Mouse (Mus musculus) kidney, postnatal 10 days (tissue): ENCODE data around the gene Vps39.
A peak's percentile ranks its signal among the peaks of the same experiment; 100 is the strongest.

ENCODE experiments used
- DNase-seq: peaks from one replicate; pipeline ENCODE4 v3.0.0; 2021; ENCODE audit warnings: mixed read lengths

The Vps39 gene

GRCm38 (mm10) chr2:120352682-120353646 lies at the start of gene Vps39:
TSS of gene Vps39 (minus strand) at chr2:120353137.
- DNase-seq, result peak; percentile 95

GRCm38 (mm10) chr2:120397951-120398350 lies 45.0 kb upstream of the Vps39 start:
- no peak for DNase-seq

GRCm38 (mm10) chr2:120392406-120392805 lies 39.5 kb upstream of the Vps39 start:
- no peak for DNase-seq

GRCm38 (mm10) chr2:120390934-120391333 lies 38.0 kb upstream of the Vps39 start:
- DNase-seq, result no peak

GRCm38 (mm10) chr2:120389376-120389775 lies 36.4 kb upstream of the Vps39 start:
- no peak for DNase-seq

GRCm38 (mm10) chr2:120387291-120387690 lies 34.4 kb upstream of the Vps39 start:
- no peak for DNase-seq

- no peak for DNase-seq
Observed at GRCm38 (mm10) chr2:120386264-120386663, 33.3 kb upstream of the Vps39 start.

GRCm38 (mm10) chr2:120373858-120374257 lies 20.9 kb upstream of the Vps39 start:
- no peak for DNase-seq

- no peak for DNase-seq
Observed at GRCm38 (mm10) chr2:120367416-120368207, 14.7 kb upstream of the Vps39 start.

- DNase-seq, result no peak
Observed at GRCm38 (mm10) chr2:120366501-120366900, 13.6 kb upstream of the Vps39 start.

GRCm38 (mm10) chr2:120360425-120360824 lies 7.5 kb upstream of the Vps39 start:
- no peak for DNase-seq

GRCm38 (mm10) chr2:120351321-120351720 lies 1.6 kb downstream of the Vps39 start:
- no peak for DNase-seq

GRCm38 (mm10) chr2:120348120-120348519 lies 4.8 kb downstream of the Vps39 start:
- DNase-seq, result peak; percentile 57

GRCm38 (mm10) chr2:120341741-120342140 lies 11.2 kb downstream of the Vps39 start:
- DNase-seq, result no peak

GRCm38 (mm10) chr2:120337886-120338285 lies 15.1 kb downstream of the Vps39 start:
- no peak for DNase-seq

- no peak for DNase-seq
Observed at GRCm38 (mm10) chr2:120331575-120331974, 21.4 kb downstream of the Vps39 start.

GRCm38 (mm10) chr2:120315077-120315476 lies 37.9 kb downstream of the Vps39 start:
- no peak for DNase-seq

GRCm38 (mm10) chr2:120314487-120314886 lies 38.5 kb downstream of the Vps39 start:
- DNase-seq, result no peak

- DNase-seq, result no peak
Observed at GRCm38 (mm10) chr2:120313976-120314375, 39.0 kb downstream of the Vps39 start, which contains the start of gene Pla2g4f. TSS of gene Pla2g4f (minus strand) at chr2:120314165.

- no peak for DNase-seq
Observed at GRCm38 (mm10) chr2:120312276-120312825, 40.6 kb downstream of the Vps39 start.

GRCm38 (mm10) chr2:120304113-120304512 lies 48.8 kb downstream of the Vps39 start:
- no peak for DNase-seq

GRCm38 (mm10) chr2:120301076-120301475 lies 51.9 kb downstream of the Vps39 start:
- no peak for DNase-seq

- DNase-seq, result no peak
Observed at GRCm38 (mm10) chr2:120299866-120300265, 53.1 kb downstream of the Vps39 start.
